35 mouse cellular contexts compared by ENCODE assay signal in the genomic region with DNA sequence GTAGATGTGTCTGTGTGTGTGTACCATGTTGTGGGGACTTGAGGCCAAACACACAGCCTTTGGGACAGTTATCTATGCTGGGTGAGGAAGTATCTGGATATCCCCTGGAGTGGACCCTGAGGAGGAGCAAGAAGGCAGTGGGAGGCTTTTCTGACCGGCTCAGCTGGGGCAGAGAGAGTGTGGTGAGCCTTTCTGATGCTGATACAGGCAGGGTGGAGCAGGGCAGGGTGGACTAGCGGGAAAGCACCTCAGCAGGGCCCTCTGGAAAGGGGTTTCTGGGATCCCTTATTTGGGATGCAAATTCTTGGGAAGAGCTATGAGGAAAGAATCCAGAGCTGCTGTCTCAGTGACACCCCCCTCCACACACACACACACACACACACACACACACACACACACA.
"Had no signal": no experiment of that assay in that cellular context is flagged by ENCODE, and none has a peak within 500 bp of the region (broad histone marks: within the 10 kb centered on the region; RNA-seq: fewer than 3 reads in every experiment).

No protein-coding gene starts in this region.

- H3K4me2 ChIP-seq: heart, embryonic 11.5 days; heart, embryonic 12.5 days; heart, embryonic 13.5 days; heart, embryonic 15.5 days; hindbrain, embryonic 12.5 days; hindbrain, embryonic 13.5 days; hindbrain, embryonic 14.5 days; hindbrain, embryonic 15.5 days; intestine, embryonic 15.5 days; kidney, embryonic 15.5 days had no signal

- DNase-seq: heart, postnatal 10 days; heart, postnatal 14 days; heart, postnatal 36 days; heart, postnatal 4 days; kidney, adult 11 months; kidney, adult 18-20 months; kidney, adult 2 months; kidney, adult 8-10 months; kidney, adult 9 months; kidney, postnatal 10 days; kidney, postnatal 14 days; kidney, postnatal 25 days; kidney, postnatal 36 days; kidney, postnatal 4 days; layer of hippocampus, adult 9-11 months; layer of hippocampus, postnatal 36 days had no signal

- H3K27ac ChIP-seq: heart, embryonic 13.5 days; heart, embryonic 15.5 days; hindbrain, embryonic 10.5 days; hindbrain, embryonic 12.5 days; hindbrain, embryonic 13.5 days; hindbrain, embryonic 14.5 days; hindbrain, embryonic 15.5 days; hindbrain, postnatal 0 days; intestine, embryonic 15.5 days; kidney, embryonic 15.5 days; kidney, postnatal 0 days; layer of hippocampus, adult 2 months; left cerebral cortex, adult 2 months had no signal

- H3K27me3 ChIP-seq: hindbrain, embryonic 12.5 days; hindbrain, embryonic 13.5 days; hindbrain, embryonic 15.5 days; intestine, embryonic 15.5 days; kidney, embryonic 15.5 days had no signal

- H3K4me1 ChIP-seq: heart, embryonic 12.5 days; heart, embryonic 13.5 days; heart, embryonic 15.5 days; hindbrain, embryonic 12.5 days; hindbrain, embryonic 15.5 days; intestine, embryonic 15.5 days; kidney, embryonic 15.5 days had no signal

- H3K4me3 ChIP-seq: heart, embryonic 12.5 days; heart, embryonic 13.5 days; heart, embryonic 15.5 days; hindbrain, embryonic 10.5 days; hindbrain, embryonic 12.5 days; hindbrain, embryonic 13.5 days; hindbrain, embryonic 15.5 days; intestine, embryonic 15.5 days; kidney, embryonic 15.5 days; layer of hippocampus, adult 2 months; left cerebral cortex, adult 2 months had no signal

- H3K9me3 ChIP-seq: heart, embryonic 12.5 days; heart, embryonic 13.5 days; heart, embryonic 15.5 days; hindbrain, embryonic 10.5 days; hindbrain, embryonic 12.5 days; hindbrain, embryonic 13.5 days; hindbrain, embryonic 15.5 days; intestine, embryonic 15.5 days; kidney, embryonic 15.5 days had no signal

- H3K9ac ChIP-seq: heart, embryonic 12.5 days; heart, embryonic 13.5 days; heart, embryonic 15.5 days; hindbrain, embryonic 12.5 days; hindbrain, embryonic 13.5 days; hindbrain, embryonic 14.5 days; hindbrain, embryonic 15.5 days; intestine, embryonic 15.5 days; kidney, embryonic 15.5 days had no signal

- ATAC-seq: hindbrain, embryonic 16.5 days; hindbrain, postnatal 0 days; inflammation-experienced regulatory T-cells, adult 6 months; intestine, embryonic 15.5 days; intestine, embryonic 16.5 days; intestine, postnatal 0 days had no signal

- H3K36me3 ChIP-seq: heart, embryonic 12.5 days; heart, embryonic 13.5 days; heart, embryonic 15.5 days; intestine, embryonic 15.5 days; kidney, embryonic 15.5 days had no signal
